Mouse (Mus musculus): Measurements from ENCODE around the gene Podxl.

DNA sequence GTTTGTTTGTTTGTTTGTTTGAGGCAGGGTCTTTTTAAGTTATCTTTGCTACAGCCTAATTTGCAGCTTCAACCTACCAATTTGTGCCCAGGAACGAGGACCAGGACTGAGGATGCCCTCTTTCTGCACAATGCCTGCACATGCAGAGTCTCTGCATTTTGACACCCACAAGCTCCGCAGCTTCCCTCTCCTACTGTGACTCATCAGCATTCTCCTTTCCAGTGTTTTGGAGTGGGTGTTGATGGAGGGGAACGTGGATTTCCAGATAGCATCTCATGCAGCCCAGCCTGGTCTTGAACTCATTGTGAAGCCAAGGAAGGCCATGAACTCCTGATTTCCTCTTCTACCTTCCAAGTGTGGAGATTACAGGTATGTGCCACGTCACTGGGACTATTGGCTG is 11.3 kb upstream of the Podxl start:
- TF ChIP-seq MYOG (IDR thresholded peaks at IDR 0.05; ENCODE audit: control insufficient read depth in 1 of 3, insufficient read depth in 1 of 3, insufficient read length in 2 of 3, low read depth in 2 of 3) (no peak), CEBPB (IDR thresholded peaks at IDR 0.05; ENCODE audit: insufficient read depth, poor library complexity, severe bottlenecking) (no peak), POLR2A (IDR thresholded peaks at IDR 0.05; ENCODE audit: insufficient read length, low read depth) (no peak)
